Mouse (Mus musculus) naive thymus-derived CD4-positive, alpha-beta T cell, adult 2 months (primary cell): ENCODE results near the gene Cep131.

Experiments used
- DNase-seq: peaks from one replicate; pipeline ENCODE4 v3.0.0-alpha.2; 2011; ENCODE audit warnings: low read depth

The Cep131 gene

DNA sequence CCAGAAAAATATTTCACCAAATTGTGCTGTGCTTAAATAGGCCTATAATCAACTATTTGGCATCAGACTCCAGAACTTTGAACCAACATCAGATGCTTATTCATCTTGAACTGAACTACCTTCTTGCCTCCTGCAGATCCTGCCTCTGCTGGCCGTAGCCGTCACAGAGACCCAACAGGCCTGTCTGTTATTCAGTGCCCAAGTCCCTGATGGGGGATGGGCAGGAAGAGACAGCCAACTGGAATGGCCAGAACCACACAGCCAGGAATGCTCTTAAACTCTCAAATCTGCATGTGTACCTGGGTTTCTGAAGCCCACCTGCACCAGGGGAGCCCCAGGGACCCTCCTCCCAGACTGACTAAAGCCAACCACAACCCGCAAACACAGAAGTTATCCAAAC lies 59.7 kb downstream of the Cep131 start:
- DNase-seq: no peak

DNA sequence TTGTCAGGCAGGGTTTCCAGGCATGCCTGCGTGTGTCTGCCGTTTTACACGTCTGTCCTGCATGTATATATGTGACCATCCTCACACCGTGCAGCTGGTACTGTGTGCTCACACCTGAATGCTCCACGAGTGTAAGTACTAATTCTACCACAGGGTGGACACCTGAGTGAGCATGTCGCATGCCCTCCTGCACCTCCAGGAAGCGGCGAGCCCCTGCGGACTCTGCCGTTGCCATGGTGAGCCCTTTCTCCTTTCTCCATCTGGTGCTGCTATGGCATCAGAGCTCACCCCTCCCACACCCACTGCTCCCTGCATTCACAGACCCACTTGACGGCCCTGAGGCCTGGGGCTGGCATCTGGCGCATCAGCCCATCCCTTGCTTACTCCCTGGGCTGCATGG lies 63.8 kb downstream of the Cep131 start:
- no peak for DNase-seq

DNA sequence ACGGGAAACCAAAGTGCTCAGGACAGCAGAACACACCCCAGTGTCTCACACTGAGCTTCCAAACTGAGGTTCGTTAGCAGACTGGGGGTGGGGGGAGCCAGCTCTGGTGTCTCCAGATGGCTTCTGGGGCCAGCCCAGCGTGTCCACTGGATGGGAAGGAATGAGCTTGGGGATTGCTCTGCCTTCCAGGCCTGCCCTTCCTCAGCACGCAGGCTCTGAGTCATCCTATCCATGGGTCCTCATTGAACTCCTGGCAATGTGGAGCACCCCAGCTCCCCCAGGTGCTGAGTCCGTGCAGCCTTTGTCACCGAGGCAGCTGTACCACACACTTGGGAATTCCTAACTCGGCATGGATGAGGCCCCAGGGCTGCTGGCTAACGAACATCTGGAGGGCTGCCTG lies 64.4 kb downstream of the Cep131 start:
- no peak for DNase-seq

- no peak for DNase-seq
Observed at GRCm38 (mm10) chr11:120021367-120021766, 65.3 kb downstream of the Cep131 start.

GRCm38 (mm10) chr11:120019542-120020440 lies 66.8 kb downstream of the Cep131 start:
- DNase-seq: no peak

GRCm38 (mm10) chr11:120017011-120017410 lies 69.6 kb downstream of the Cep131 start:
- DNase-seq: no peak

- no peak for DNase-seq
Observed at GRCm38 (mm10) chr11:120014758-120015157, 71.9 kb downstream of the Cep131 start.
